Mouse (Mus musculus) liver, embryonic 14.5 days (tissue): ENCODE measurements around the gene Il1rl2. TPM values are rescaled to one million over a fixed set of nuclear protein-coding genes. Genes with fewer than 3 reads are reported as not detected.

ENCODE experiments used
- ATAC-seq: fragments of 200-750 bp; cut with Nextera tagmentation; 2 replicates; pipeline ENCODE4 v1.8.0; 2017; ENCODE audit warnings: moderate number of reproducible peaks, mild to moderate bottlenecking, moderate library complexity; ENCODE audit not compliant: insufficient read depth
- DNase-seq, 3 experiments: peaks; one replicate each; pipeline ENCODE4 v3.0.0-alpha.2; 2012 to 2013; ENCODE audit warnings: low read depth in 3 of 3, low spot score in 3 of 3
- H3K27ac ChIP-seq: fragments of 300-500 bp; sonication (generic); 2 replicates; pipeline ENCODE4 v1.5.1; 2014; ENCODE audit warnings: moderate library complexity, mild to moderate bottlenecking, control low read depth, inconsistent platforms
- H3K27me3 ChIP-seq: fragments of 300-500 bp; sonication (generic); 2 replicates; pipeline ENCODE4 v1.6.1; 2014; ENCODE audit warnings: mild to moderate bottlenecking, low read length, moderate library complexity; ENCODE audit not compliant: control insufficient read depth, insufficient read depth
- H3K36me3 ChIP-seq: fragments of 300-500 bp; sonication (generic); replicated peaks from 2 replicates; pipeline ENCODE4 v1.6.1; 2014; ENCODE audit warnings: low read depth; ENCODE audit not compliant: control insufficient read depth, insufficient read depth
- H3K4me1 ChIP-seq, 2 experiments: fragments of 200-500 bp in 1 of 2; fragments of 300-500 bp in 1 of 2; sonication (generic) in 1 of 2; replicated peaks; 2 replicates each; pipeline ENCODE4 v1.6.1; 2012 to 2014; ENCODE audit warnings: antibody characterized with exemption in 1 of 2, inconsistent platforms in 1 of 2, low read length in 1 of 2; ENCODE audit not compliant: control insufficient read depth in 2 of 2, insufficient read depth in 2 of 2
- H3K4me2 ChIP-seq: fragments of 300-500 bp; sonication (generic); 2 replicates; pipeline ENCODE4 v1.6.1; 2014; ENCODE audit warnings: low read depth, mild to moderate bottlenecking, control low read depth, moderate library complexity
- H3K4me3 ChIP-seq, 2 experiments: fragments of 200-500 bp in 1 of 2; fragments of 300-500 bp in 1 of 2; sonication (generic) in 1 of 2; 2 replicates each; pipeline ENCODE4 v1.5.1; 2012 to 2014; ENCODE audit warnings: low read depth in 2 of 2, low read length in 2 of 2, mild to moderate bottlenecking in 2 of 2, control low read depth in 1 of 2, inconsistent platforms in 1 of 2, moderate library complexity in 1 of 2; ENCODE audit not compliant: insufficient read depth in 1 of 2
- H3K9ac ChIP-seq: fragments of 300-500 bp; sonication (generic); replicated peaks from 2 replicates; pipeline ENCODE4 v1.6.1; 2014; ENCODE audit warnings: mild to moderate bottlenecking, control low read depth, moderate library complexity
- H3K9me3 ChIP-seq: fragments of 300-500 bp; sonication (generic); 2 replicates; pipeline ENCODE4 v1.6.1; 2016; ENCODE audit warnings: low read length, mixed read lengths; ENCODE audit not compliant: control insufficient read depth
- CTCF ChIP-seq: IDR thresholded peaks from 2 replicates; pipeline ENCODE4 v1.5.1; 2016; ENCODE audit warnings: antibody characterized with exemption, low read depth, control low read depth
- EP300 ChIP-seq: IDR thresholded peaks from 2 replicates; pipeline ENCODE4 v1.6.1; 2016; ENCODE audit warnings: antibody characterized with exemption, low read depth
- WGBS: fragments of 180-500 bp; shearing (Covaris S2); extraction: QIAGEN DNeasy Blood & Tissue Kit; methylation state at CpG from one replicate; pipeline ENCODE4 v1.1.7; 2014; ENCODE audit not compliant: insufficient replicate concordance; 5-methylcytosine and 5-hydroxymethylcytosine counted together
- polyA plus RNA-seq, 2 experiments: library from polyadenylated mRNA; depleted of rRNA in 1 of 2; stranded (reverse) in 1 of 2; unstranded in 1 of 2; fragments of >200 nt; fragmentation: Nextera tagmentation in 1 of 2; extraction: Ambion mirVana in 1 of 2; gene quantifications; 2 replicates each; pipeline versions ENCODE4 v1.2.1 to v1.2.3; 2012 to 2014

Il1rl2 gene
- polyA plus RNA-seq, 2 experiments, result 0.52 to 0.80 TPM

DNA sequence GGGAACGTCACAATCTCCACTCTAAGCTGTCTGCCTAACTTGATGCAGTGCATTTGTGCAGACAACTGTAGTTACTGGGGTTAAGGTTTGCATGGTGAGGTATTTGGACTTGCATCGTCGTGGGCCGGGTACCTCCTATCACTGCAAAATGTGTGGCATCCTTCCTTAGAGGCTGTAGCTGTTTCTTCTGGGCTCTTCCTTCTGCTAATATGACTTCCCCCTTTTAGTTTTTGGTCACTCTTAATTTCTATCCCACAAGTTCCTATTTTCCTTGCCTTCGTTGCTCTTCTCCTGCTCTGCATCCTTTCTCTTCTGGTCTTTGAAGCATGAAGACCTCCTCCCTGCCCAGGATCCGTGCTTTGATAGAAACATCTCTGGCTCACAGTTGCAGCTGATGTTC is 68.1 kb downstream of the Il1rl2 start:
- DNase-seq (no peak), ATAC-seq (no peak)
- Histone ChIP-seq H3K9ac (no peak overlapping the region), H3K4me3 (no peak overlapping the region), H3K4me1 (no peaks in the 10 kb centered on the region), H3K9me3 (no peaks in the 10 kb centered on the region), H3K36me3 (no peaks in the 10 kb centered on the region), H3K27ac (no peak overlapping the region), H3K27me3 (no peaks in the 10 kb centered on the region), H3K4me2 (no peak overlapping the region)
- 37% methylated on average over 6 of the region's 6 CpGs for WGBS
- TF ChIP-seq CTCF (no peak), EP300 (no peak)

GRCm38 (mm10) chr1:40393214-40393613 is 68.8 kb downstream of the Il1rl2 start:
- Histone ChIP-seq H3K9ac (no peak overlapping the region), H3K9me3 (no peaks in the 10 kb centered on the region), H3K27me3 (no peaks in the 10 kb centered on the region), H3K27ac (no peak overlapping the region), H3K36me3 (no peaks in the 10 kb centered on the region), H3K4me3 (no peak overlapping the region), H3K4me2 (no peak overlapping the region), H3K4me1 (no peaks in the 10 kb centered on the region)
- WGBS, result 74% methylated on average over 7 of the region's 7 CpGs
- ATAC-seq (no peak), DNase-seq (peak in 1 of 3 experiments; percentile 17)
- no peak for TF ChIP-seq CTCF
- TF ChIP-seq EP300, result no peak

GRCm38 (mm10) chr1:40399639-40400038 is 75.2 kb downstream of the Il1rl2 start:
- H3K4me3 ChIP-seq, result no peak overlapping the region
- no peak overlapping the region for H3K27ac ChIP-seq
- no peak overlapping the region for H3K9ac ChIP-seq
- H3K4me1 ChIP-seq, result no peaks in the 10 kb centered on the region
- H3K4me2 ChIP-seq, result no peak overlapping the region
- DNase-seq (no peak), ATAC-seq (no peak)
- TF ChIP-seq EP300, result no peak
- TF ChIP-seq CTCF, result no peak
- H3K27me3 ChIP-seq, result no peaks in the 10 kb centered on the region
- no peaks in the 10 kb centered on the region for H3K9me3 ChIP-seq
- no peaks in the 10 kb centered on the region for H3K36me3 ChIP-seq
- 66% methylated on average over 6 of the region's 6 CpGs for WGBS

GRCm38 (mm10) chr1:40404682-40405081 is 80.3 kb downstream of the Il1rl2 start:
- no peaks in the 10 kb centered on the region for H3K36me3 ChIP-seq
- no peaks in the 10 kb centered on the region for H3K4me1 ChIP-seq
- H3K4me3 ChIP-seq, result no peak overlapping the region
- no peak overlapping the region for H3K9ac ChIP-seq
- no peaks in the 10 kb centered on the region for H3K9me3 ChIP-seq
- no peak overlapping the region for H3K4me2 ChIP-seq
- 52% methylated on average over 7 of the region's 7 CpGs for WGBS
- no peak for DNase-seq
- ATAC-seq, result no peak
- TF ChIP-seq EP300, result no peak
- TF ChIP-seq CTCF, result no peak
- no peak overlapping the region for H3K27ac ChIP-seq
- H3K27me3 ChIP-seq, result no peaks in the 10 kb centered on the region

GRCm38 (mm10) chr1:40409882-40410281 is 85.5 kb downstream of the Il1rl2 start:
- no peaks in the 10 kb centered on the region for H3K27me3 ChIP-seq
- WGBS, result 19% methylated on average over 1 of the region's 1 CpGs
- no peak for ATAC-seq
- H3K9me3 ChIP-seq, result no peaks in the 10 kb centered on the region
- no peaks in the 10 kb centered on the region for H3K36me3 ChIP-seq
- no peak overlapping the region for H3K4me2 ChIP-seq
- TF ChIP-seq EP300 (no peak), CTCF (no peak)
- no peak overlapping the region for H3K9ac ChIP-seq
- DNase-seq, result no peak
- H3K4me3 ChIP-seq, result no peak overlapping the region
- H3K27ac ChIP-seq, result no peak overlapping the region
- peaks cover 2 to 8% of the 10 kb centered on the region in 2 experiments for H3K4me1 ChIP-seq

- Histone ChIP-seq H3K4me3 (no peak overlapping the region), H3K9me3 (no peaks in the 10 kb centered on the region), H3K4me2 (no peak overlapping the region), H3K4me1 (peaks cover 8 to 16% of the 10 kb centered on the region in 2 experiments), H3K27ac (no peak overlapping the region), H3K9ac (no peak overlapping the region), H3K36me3 (no peaks in the 10 kb centered on the region), H3K27me3 (no peaks in the 10 kb centered on the region)
- TF ChIP-seq EP300, result no peak
- no peak for TF ChIP-seq CTCF
- ATAC-seq (no peak), DNase-seq (no peak)
- 69% methylated on average over 1 of the region's 1 CpGs for WGBS
Measured at GRCm38 (mm10) chr1:40413039-40413438, 88.6 kb downstream of the Il1rl2 start.
